Comparison of ENCODE assay signal across 8 mouse cellular contexts in the genomic region with DNA sequence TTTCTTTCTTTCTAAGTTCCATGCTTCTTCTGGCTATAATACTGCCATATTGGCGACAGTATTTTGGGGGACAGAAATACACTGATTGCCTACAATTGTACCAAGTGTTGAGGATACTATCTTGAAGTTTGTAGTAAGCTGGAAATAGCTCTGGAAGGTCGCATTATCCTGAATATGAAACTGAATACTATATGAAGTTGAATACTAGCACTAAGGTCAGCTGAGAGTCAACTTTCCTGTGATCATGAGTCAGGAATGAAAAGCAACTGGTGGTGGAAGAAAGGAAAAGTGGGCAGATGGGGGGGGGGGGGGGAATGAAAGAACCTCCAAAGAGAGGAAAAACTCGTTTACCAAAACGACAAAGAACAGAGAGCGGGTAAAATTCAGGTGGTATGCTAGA. TPM values are rescaled to one million over a fixed set of nuclear protein-coding genes. Genes with fewer than 3 reads are reported as not detected.
DNase-seq lines count a peak whose midpoint lies in the region; ATAC-seq and TF ChIP-seq lines count a peak whose summit lies in the region.

No protein-coding gene starts in this region.

- no peak for TF ChIP-seq CTCF in C2C12 (IDR thresholded peaks at IDR 0.05; ENCODE audit: control insufficient read depth, insufficient read depth, insufficient read length)

- no peaks in the 10 kb centered on the region for H3K4me1 ChIP-seq in heart, embryonic 11.5 days (ENCODE audit: control insufficient read depth, insufficient read depth, low read length)
- no peaks in the 10 kb centered on the region for H3K4me1 ChIP-seq in forebrain, embryonic 12.5 days
- peaks cover 13% of the 10 kb centered on the region for H3K4me1 ChIP-seq in liver, embryonic 12.5 days

- peak overlapping the region; percentile 81 for H3K4me2 ChIP-seq in heart, embryonic 11.5 days
- H3K4me2 ChIP-seq in forebrain, embryonic 12.5 days: peak overlapping the region; percentile 69
- H3K4me2 ChIP-seq in liver, embryonic 12.5 days: peak overlapping the region; percentile 76

- H3ac ChIP-seq in C2C12 (ENCODE audit: control insufficient read depth, insufficient read length, low read depth): peak overlapping the region; percentile 64

- 0 out of 2 replicates have a peak overlapping the region, but pooled peaks have one; percentile 23 for H3K27ac ChIP-seq in heart, embryonic 11.5 days (ENCODE audit: low read depth, low read length)
- H3K27ac ChIP-seq in forebrain, embryonic 12.5 days: no peak overlapping the region
- H3K27ac ChIP-seq in liver, embryonic 12.5 days: peak overlapping the region; percentile 73; the same call in 1 of the 2 replicates

- H3K36me3 ChIP-seq in heart, embryonic 11.5 days (ENCODE audit: control insufficient read depth, insufficient read depth, low read length): no peaks in the 10 kb centered on the region
- H3K36me3 ChIP-seq in C2C12 (ENCODE audit: control insufficient read depth, insufficient read depth): no peaks in the 10 kb centered on the region
- H3K36me3 ChIP-seq in forebrain, embryonic 12.5 days (replicated peaks): no peaks in the 10 kb centered on the region
- H3K36me3 ChIP-seq in liver, embryonic 12.5 days: no peaks in the 10 kb centered on the region

- peak overlapping the region; percentile 83 for H3K9ac ChIP-seq in heart, embryonic 11.5 days (ENCODE audit: low read depth, low read length)
- peak overlapping the region; percentile 63 for H3K9ac ChIP-seq in forebrain, embryonic 12.5 days
- peak overlapping the region; percentile 83 for H3K9ac ChIP-seq in liver, embryonic 12.5 days

- WGBS in heart, embryonic 11.5 days (ENCODE audit: insufficient replicate concordance): 16% methylated on average over 5 of the region's 5 CpGs
- 17% methylated on average over 5 of the region's 5 CpGs for WGBS in forebrain, embryonic 12.5 days
- WGBS in liver, embryonic 12.5 days (ENCODE audit: insufficient replicate concordance): 17% methylated on average over 4 of the region's 5 CpGs

- peaks cover 48% of the 10 kb centered on the region for H3K79me2 ChIP-seq in C2C12 (ENCODE audit: control insufficient read depth, insufficient read depth)

- peaks cover 40% of the 10 kb centered on the region for H3K79me3 ChIP-seq in C2C12 (ENCODE audit: low read depth)

- H3K4me3 ChIP-seq in heart, embryonic 11.5 days (ENCODE audit: low read depth, low read length): peak overlapping the region; percentile 69
- peak overlapping the region; percentile 68 for H3K4me3 ChIP-seq in C2C12 (ENCODE audit: insufficient read depth, poor library complexity, severe bottlenecking)
- H3K4me3 ChIP-seq in forebrain, embryonic 12.5 days (replicated peaks): peak overlapping the region; percentile 76
- peak overlapping the region; percentile 88 for H3K4me3 ChIP-seq in liver, embryonic 12.5 days

- ATAC-seq in heart, embryonic 11.5 days (replicated peaks; ENCODE audit: insufficient number of reproducible peaks, low FRiP score, low TSS enrichment): no peak
- peak; percentile 31; the same call in 1 of the 2 replicates for ATAC-seq in forebrain, embryonic 12.5 days (ENCODE audit: low FRiP score)
- ATAC-seq in liver, embryonic 12.5 days: no peak

- H3K27me3 ChIP-seq in heart, embryonic 11.5 days (ENCODE audit: control insufficient read depth, insufficient read depth, low read length): no peaks in the 10 kb centered on the region
- no peaks in the 10 kb centered on the region for H3K27me3 ChIP-seq in C2C12 (ENCODE audit: control insufficient read depth, insufficient read depth, insufficient read length)
- no peaks in the 10 kb centered on the region for H3K27me3 ChIP-seq in forebrain, embryonic 12.5 days
- H3K27me3 ChIP-seq in liver, embryonic 12.5 days (replicated peaks): no peaks in the 10 kb centered on the region

- DNase-seq in heart, postnatal 4 days: no peak
- DNase-seq in right cerebral cortex, postnatal 36 days (ENCODE audit: low spot score in 2 of 2): no peak
- no peak for DNase-seq in urinary bladder, postnatal 4 days (ENCODE audit: low spot score in 2 of 2)
- DNase-seq in layer of hippocampus, adult 9-11 months: no peak

- H3K9me3 ChIP-seq in heart, embryonic 11.5 days (replicated peaks; ENCODE audit: control insufficient read depth, low read length): no peaks in the 10 kb centered on the region
- H3K9me3 ChIP-seq in forebrain, embryonic 12.5 days: no peaks in the 10 kb centered on the region
- no peaks in the 10 kb centered on the region for H3K9me3 ChIP-seq in liver, embryonic 12.5 days (replicated peaks)

TF ChIP-seq in C2C12, 6 proteins besides CTCF, POLR2A, EP300 and RAD21:
- TF ChIP-seq MAX (IDR thresholded peaks at IDR 0.05): no peak
- no peak for TF ChIP-seq USF1 (IDR thresholded peaks at IDR 0.05; ENCODE audit: low read depth)
- TF ChIP-seq MYOD1 (IDR thresholded peaks at IDR 0.05; ENCODE audit: control insufficient read depth, insufficient read length, low read depth): no peak
- TF ChIP-seq FOSL1 (IDR thresholded peaks at IDR 0.05; ENCODE audit: insufficient read depth, low read length, poor library complexity, severe bottlenecking): no peak
- TF ChIP-seq MYOG (IDR thresholded peaks at IDR 0.05; ENCODE audit: control insufficient read depth, extremely low read depth, insufficient read length): no peak
- TF ChIP-seq CEBPB (IDR thresholded peaks at IDR 0.05; ENCODE audit: low read depth): no peak
TF ChIP-seq in C2C12: peak in this region for 0.

RNA-seq across cellular contexts. Expression of a gene that starts 0.3 kb away (rescaled TPM):
- 55.3 and 59.2 TPM in 2 replicates for polyA plus RNA-seq in heart, embryonic 11.5 days (2014; fragmentation: Nextera tagmentation; extraction: Ambion mirVana)
- 10 to 100 TPM; 25.8 to 29.1 TPM for total RNA-seq in heart, postnatal 4 days (2021)
- 52.7 TPM for polyA plus RNA-seq in C2C12 (2012; fragmentation: generic; extraction: Trizol)
- 70.3 and 73.1 TPM in 2 replicates for polyA plus RNA-seq in forebrain, embryonic 12.5 days (2016; fragmentation: Nextera tagmentation; extraction: Ambion mirVana)
- 36.6 and 42.8 TPM in 2 replicates for polyA plus RNA-seq in liver, embryonic 12.5 days (2016; fragmentation: Nextera tagmentation; extraction: Ambion mirVana)
